Mouse (Mus musculus) olfactory bulb, adult 2 months (tissue): ENCODE measurements around the gene Ch25h. TPM values are rescaled to one million over a fixed set of nuclear protein-coding genes. Genes with fewer than 3 reads are reported as not detected.

Experiments used
- H3K27ac ChIP-seq: fragments of 200-500 bp; 2 replicates; pipeline ENCODE4 v1.5.1; 2012; ENCODE audit warnings: low read depth, low read length; ENCODE audit not compliant: insufficient read depth
- H3K4me1 ChIP-seq: fragments of 200-500 bp; 2 replicates; pipeline ENCODE4 v1.6.1; 2012; ENCODE audit warnings: low read length; ENCODE audit not compliant: control insufficient read depth, insufficient read depth
- H3K4me3 ChIP-seq: fragments of 200-500 bp; 2 replicates; pipeline ENCODE4 v1.5.1; 2012; ENCODE audit warnings: mild to moderate bottlenecking, low read depth, low read length, moderate library complexity; ENCODE audit not compliant: insufficient read depth
- CTCF ChIP-seq: fragments of 200-500 bp; IDR thresholded peaks from 2 replicates; pipeline ENCODE4 v1.5.1; 2012; ENCODE audit warnings: low read depth, mild to moderate bottlenecking, low read length, moderate library complexity; ENCODE audit not compliant: insufficient read depth
- POLR2A ChIP-seq: fragments of 200-500 bp; IDR thresholded peaks from 2 replicates; pipeline ENCODE4 v1.6.1; 2012; ENCODE audit warnings: mild to moderate bottlenecking, low read depth, low read length, moderate library complexity; ENCODE audit not compliant: insufficient read depth
- WGBS: fragments of 180-500 bp; shearing (Covaris S2); methylation state at CpG from one replicate; pipeline ENCODE4 v1.1.7; 2018; 5-methylcytosine and 5-hydroxymethylcytosine counted together
- polyA plus RNA-seq: library from polyadenylated mRNA; stranded (reverse); fragments of >200 nt; gene quantifications from 2 replicates; pipeline ENCODE4 v1.2.4, GENCODE M21; 2012; ENCODE audit warnings: low replicate concordance; ENCODE audit not compliant: missing spikeins, insufficient read depth, insufficient read length

Ch25h gene
- polyA plus RNA-seq, 1 experiment: not detected

GRCm38 (mm10) chr19:34517197-34517596 lies 42.2 kb upstream of the Ch25h start:
- Histone ChIP-seq H3K27ac (no peak overlapping the region), H3K4me1 (no peaks in the 10 kb centered on the region; the same call in 1 of the 2 replicates), H3K4me3 (no peak overlapping the region)
- WGBS: 78% methylated on average over 3 of the region's 3 CpGs
- no peak for TF ChIP-seq CTCF
- TF ChIP-seq POLR2A: no peak

- no peak overlapping the region for H3K4me3 ChIP-seq
- H3K27ac ChIP-seq: no peak overlapping the region
- 90% methylated on average over 2 of the region's 2 CpGs for WGBS
- H3K4me1 ChIP-seq: no peaks in the 10 kb centered on the region; the same call in 1 of the 2 replicates
- no peak for TF ChIP-seq POLR2A
- TF ChIP-seq CTCF: no peak
Measured at GRCm38 (mm10) chr19:34516346-34516745, 41.4 kb upstream of the Ch25h start.

- Histone ChIP-seq H3K4me3 (no peak overlapping the region), H3K4me1 (no peaks in the 10 kb centered on the region; the same call in 1 of the 2 replicates), H3K27ac (no peak overlapping the region)
- TF ChIP-seq CTCF (no peak), POLR2A (no peak)
- 74% methylated on average over 3 of the region's 3 CpGs for whole genome bisulfite sequencing
Measured at GRCm38 (mm10) chr19:34515681-34516080, 40.7 kb upstream of the Ch25h start.

- H3K27ac ChIP-seq: no peak overlapping the region
- TF ChIP-seq CTCF (no peak), POLR2A (no peak)
- H3K4me3 ChIP-seq: no peak overlapping the region
- 78% methylated on average over 8 of the region's 8 CpGs for WGBS
- H3K4me1 ChIP-seq: no peaks in the 10 kb centered on the region
Measured at GRCm38 (mm10) chr19:34511528-34511927, 36.6 kb upstream of the Ch25h start.

- no peaks in the 10 kb centered on the region for H3K4me1 ChIP-seq
- 92% methylated on average over 5 of the region's 5 CpGs for WGBS
- TF ChIP-seq POLR2A (no peak), CTCF (no peak)
- H3K27ac ChIP-seq: no peak overlapping the region
- H3K4me3 ChIP-seq: no peak overlapping the region
Measured at GRCm38 (mm10) chr19:34510717-34511116, 35.8 kb upstream of the Ch25h start.

GRCm38 (mm10) chr19:34505161-34505721 lies 30.3 kb upstream of the Ch25h start:
- TF ChIP-seq CTCF (no peak), POLR2A (no peak)
- Histone ChIP-seq H3K27ac (no peak overlapping the region), H3K4me3 (no peak overlapping the region), H3K4me1 (no peaks in the 10 kb centered on the region)
- WGBS: 85% methylated on average over 12 of the region's 12 CpGs

GRCm38 (mm10) chr19:34500763-34501162 lies 25.8 kb upstream of the Ch25h start:
- WGBS: 58% methylated on average over 4 of the region's 4 CpGs
- no peak for TF ChIP-seq POLR2A
- no peak for TF ChIP-seq CTCF

GRCm38 (mm10) chr19:34496353-34496752 lies 21.4 kb upstream of the Ch25h start:
- WGBS: 38% methylated on average over 1 of the region's 1 CpGs
- Histone ChIP-seq H3K4me1 (no peaks in the 10 kb centered on the region), H3K4me3 (no peak overlapping the region), H3K27ac (no peak overlapping the region)
- TF ChIP-seq POLR2A: no peak
- TF ChIP-seq CTCF: no peak

More at GRCm38 (mm10) chr19:34500763-34501162, 25.8 kb upstream of the Ch25h start:
- Histone ChIP-seq H3K4me3 (no peak overlapping the region), H3K27ac (no peak overlapping the region), H3K4me1 (no peaks in the 10 kb centered on the region)

GRCm38 (mm10) chr19:34493859-34494258 lies 18.9 kb upstream of the Ch25h start:
- 87% methylated on average over 4 of the region's 4 CpGs for WGBS
- TF ChIP-seq POLR2A (no peak), CTCF (no peak)
- no peak overlapping the region for H3K27ac ChIP-seq
- H3K4me3 ChIP-seq: no peak overlapping the region
- no peaks in the 10 kb centered on the region for H3K4me1 ChIP-seq
